Mouse (Mus musculus) neural tube, embryonic 15.5 days (tissue): ENCODE measurements at regions not wholly inside any gene's neighbourhood (a gene's known extent, or its start where the extent isn't known, plus 50 kb on each side); places are given as distances from the start of the nearest gene placed in this dataset.

Experiments used
- ATAC-seq: fragments of 200-750 bp; cut with Nextera tagmentation; 2 replicates; pipeline ENCODE4 v1.8.0; 2017; ENCODE audit warnings: mild to moderate bottlenecking, moderate TSS enrichment, moderate library complexity; ENCODE audit not compliant: low FRiP score
- H3K27ac ChIP-seq: fragments of 300-500 bp; sonication (generic); replicated peaks from 2 replicates; pipeline ENCODE4 v1.5.1; 2015; ENCODE audit warnings: mild to moderate bottlenecking, inconsistent platforms
- H3K27me3 ChIP-seq: fragments of 300-500 bp; sonication (generic); replicated peaks from 2 replicates; pipeline ENCODE4 v1.6.1; 2015; ENCODE audit warnings: inconsistent platforms
- H3K36me3 ChIP-seq: fragments of 300-500 bp; sonication (generic); 2 replicates; pipeline ENCODE4 v1.6.1; 2015; ENCODE audit warnings: inconsistent platforms
- H3K4me1 ChIP-seq: fragments of 300-500 bp; sonication (generic); 2 replicates; pipeline ENCODE4 v1.6.1; 2015; ENCODE audit warnings: inconsistent platforms
- H3K4me2 ChIP-seq: fragments of 300-500 bp; sonication (generic); 2 replicates; pipeline ENCODE4 v1.6.1; 2015; ENCODE audit warnings: inconsistent platforms, mild to moderate bottlenecking, moderate library complexity
- H3K4me3 ChIP-seq: fragments of 300-500 bp; sonication (generic); replicated peaks from 2 replicates; pipeline ENCODE4 v1.5.1; 2015; ENCODE audit warnings: mild to moderate bottlenecking, inconsistent platforms
- H3K9ac ChIP-seq: fragments of 300-500 bp; sonication (generic); replicated peaks from 2 replicates; pipeline ENCODE4 v1.6.1; 2015; ENCODE audit warnings: mild to moderate bottlenecking, inconsistent platforms
- H3K9me3 ChIP-seq: fragments of 300-500 bp; sonication (generic); replicated peaks from 2 replicates; pipeline ENCODE4 v1.6.1; 2016; ENCODE audit warnings: inconsistent platforms
- WGBS: fragments of 180-500 bp; shearing (Covaris S2); methylation state at CpG from one replicate; pipeline ENCODE4 v1.1.7; 2015; ENCODE audit warnings: mixed read lengths; 5-methylcytosine and 5-hydroxymethylcytosine counted together

DNA sequence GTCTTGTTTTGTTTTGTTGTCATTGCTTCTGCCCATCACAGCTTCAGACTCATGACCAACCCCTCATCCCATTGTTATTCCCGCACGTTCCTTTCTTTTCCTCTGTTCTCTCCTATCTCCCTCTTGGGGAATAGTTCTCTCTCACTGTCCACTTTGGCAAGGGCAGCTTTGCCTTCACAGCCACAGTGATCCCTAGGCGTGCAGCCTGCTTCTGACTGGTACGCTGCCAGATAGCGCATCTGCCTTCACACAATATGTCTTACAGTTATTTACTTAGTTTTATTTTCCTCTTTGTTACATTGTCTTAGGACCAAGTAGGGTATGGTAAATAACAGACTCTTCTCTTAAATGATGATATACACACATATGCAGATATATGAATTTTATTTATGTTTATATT is 122.9 kb downstream of the Sem1 start:
- no peak overlapping the region for H3K4me2 ChIP-seq
- no peak overlapping the region for H3K27ac ChIP-seq
- WGBS = 74% methylated on average over 5 of the region's 5 CpGs
- no peak overlapping the region for H3K4me3 ChIP-seq
- no peak for ATAC-seq
- H3K4me1 ChIP-seq = peaks cover 6% of the 10 kb centered on the region; the same call in 1 of the 2 replicates
- no peaks in the 10 kb centered on the region for H3K9me3 ChIP-seq
- no peaks in the 10 kb centered on the region for H3K36me3 ChIP-seq
- H3K9ac ChIP-seq = no peak overlapping the region
- no peaks in the 10 kb centered on the region for H3K27me3 ChIP-seq

DNA sequence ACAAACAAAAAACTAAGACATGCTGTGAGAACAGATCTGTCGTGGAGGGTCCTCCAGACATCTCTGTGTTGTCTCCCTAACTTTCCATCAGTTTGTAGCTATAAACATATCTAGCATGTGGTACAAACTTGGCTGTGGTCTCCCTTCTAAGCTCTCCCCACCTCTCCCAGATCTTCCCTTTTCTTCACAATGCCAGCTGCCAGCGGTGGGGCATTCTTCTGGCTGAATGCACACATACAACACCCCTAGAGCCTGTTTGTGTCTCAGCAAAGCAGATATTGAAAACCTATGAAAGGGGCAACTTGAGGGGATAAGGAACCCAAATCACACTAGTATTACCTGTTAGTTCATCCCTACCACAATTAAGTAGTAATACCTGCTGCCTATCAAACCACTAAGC is 124.1 kb downstream of the Sem1 start:
- WGBS = 39% methylated on average over 2 of the region's 2 CpGs

DNA sequence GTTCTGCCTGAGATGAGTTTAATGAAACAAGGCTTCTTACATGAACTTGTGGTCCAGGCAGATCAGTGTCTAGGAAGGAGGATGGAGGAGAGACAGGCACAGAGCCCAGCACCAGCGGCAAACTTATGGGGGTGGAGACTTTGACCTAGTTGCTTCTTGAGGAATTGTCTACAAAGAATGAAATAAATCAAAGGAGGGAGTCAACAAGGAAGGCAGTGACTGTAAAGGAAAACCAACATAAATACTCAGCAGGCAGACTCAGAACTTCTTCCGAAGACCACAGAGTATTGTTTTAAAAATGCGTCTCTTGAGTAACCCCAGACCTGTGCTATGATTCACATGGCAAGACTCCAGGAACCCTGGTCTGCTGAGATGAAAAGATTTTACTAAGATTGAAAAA is 143.6 kb downstream of the Sem1 start:
- Histone ChIP-seq H3K9ac (no peak overlapping the region), H3K4me2 (no peak overlapping the region)
- ATAC-seq = no peak

More for the DNA sequence above, 124.1 kb downstream of the Sem1 start:
- no peak overlapping the region for H3K4me2 ChIP-seq
- no peak overlapping the region for H3K4me3 ChIP-seq
- no peaks in the 10 kb centered on the region for H3K36me3 ChIP-seq
- no peak for ATAC-seq
- H3K9me3 ChIP-seq = no peaks in the 10 kb centered on the region
- H3K27me3 ChIP-seq = no peaks in the 10 kb centered on the region
- no peaks in the 10 kb centered on the region for H3K4me1 ChIP-seq
- H3K27ac ChIP-seq = no peak overlapping the region
- H3K9ac ChIP-seq = no peak overlapping the region

DNA sequence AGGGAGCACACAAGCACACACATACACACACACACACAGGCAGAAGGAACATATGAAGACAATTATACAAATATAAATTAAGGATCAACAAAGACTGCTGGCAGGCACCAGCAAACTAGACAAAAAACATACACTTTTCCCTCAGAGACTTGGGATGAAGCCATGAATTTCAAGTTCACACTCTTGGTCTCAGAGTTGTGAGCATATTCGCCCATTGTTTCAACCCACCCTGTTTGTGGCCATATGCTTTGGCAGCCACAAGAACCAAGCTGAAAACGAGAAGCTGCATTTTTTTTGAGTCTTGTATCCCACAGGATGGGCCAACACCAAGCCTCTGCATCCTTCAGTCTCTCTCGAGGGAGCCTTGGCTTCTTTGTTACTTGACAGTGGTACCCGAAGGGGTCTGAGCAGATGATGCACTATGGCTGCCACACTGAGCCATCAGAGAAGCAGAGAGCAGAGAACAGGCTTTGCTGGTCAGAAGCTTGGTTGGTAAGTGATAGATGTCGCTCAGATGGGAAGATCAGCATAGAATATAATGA is 144.1 kb downstream of the Sem1 start:
- Histone ChIP-seq H3K27me3 (no peaks in the 10 kb centered on the region), H3K4me2 (no peak overlapping the region), H3K9ac (no peak overlapping the region), H3K9me3 (no peaks in the 10 kb centered on the region), H3K27ac (no peak overlapping the region), H3K4me3 (no peak overlapping the region), H3K4me1 (no peaks in the 10 kb centered on the region), H3K36me3 (no peaks in the 10 kb centered on the region)
- 76% methylated on average over 5 of the region's 5 CpGs for WGBS
- no peak for ATAC-seq

More for the DNA sequence above, 143.6 kb downstream of the Sem1 start:
- Histone ChIP-seq H3K9me3 (no peaks in the 10 kb centered on the region), H3K4me3 (no peak overlapping the region), H3K36me3 (no peaks in the 10 kb centered on the region), H3K27ac (no peak overlapping the region), H3K4me1 (no peaks in the 10 kb centered on the region), H3K27me3 (no peaks in the 10 kb centered on the region)
- WGBS = 49% methylated on average over 3 of the region's 3 CpGs

GRCm38 (mm10) chr6:6433179-6433578 is 145.3 kb downstream of the Sem1 start:
- Histone ChIP-seq H3K4me3 (no peak overlapping the region), H3K9ac (no peak overlapping the region), H3K27ac (no peak overlapping the region), H3K27me3 (no peaks in the 10 kb centered on the region), H3K4me2 (no peak overlapping the region), H3K36me3 (no peaks in the 10 kb centered on the region), H3K9me3 (no peaks in the 10 kb centered on the region), H3K4me1 (no peaks in the 10 kb centered on the region)
- ATAC-seq = no peak
- 82% methylated on average over 6 of the region's 6 CpGs for WGBS

DNA sequence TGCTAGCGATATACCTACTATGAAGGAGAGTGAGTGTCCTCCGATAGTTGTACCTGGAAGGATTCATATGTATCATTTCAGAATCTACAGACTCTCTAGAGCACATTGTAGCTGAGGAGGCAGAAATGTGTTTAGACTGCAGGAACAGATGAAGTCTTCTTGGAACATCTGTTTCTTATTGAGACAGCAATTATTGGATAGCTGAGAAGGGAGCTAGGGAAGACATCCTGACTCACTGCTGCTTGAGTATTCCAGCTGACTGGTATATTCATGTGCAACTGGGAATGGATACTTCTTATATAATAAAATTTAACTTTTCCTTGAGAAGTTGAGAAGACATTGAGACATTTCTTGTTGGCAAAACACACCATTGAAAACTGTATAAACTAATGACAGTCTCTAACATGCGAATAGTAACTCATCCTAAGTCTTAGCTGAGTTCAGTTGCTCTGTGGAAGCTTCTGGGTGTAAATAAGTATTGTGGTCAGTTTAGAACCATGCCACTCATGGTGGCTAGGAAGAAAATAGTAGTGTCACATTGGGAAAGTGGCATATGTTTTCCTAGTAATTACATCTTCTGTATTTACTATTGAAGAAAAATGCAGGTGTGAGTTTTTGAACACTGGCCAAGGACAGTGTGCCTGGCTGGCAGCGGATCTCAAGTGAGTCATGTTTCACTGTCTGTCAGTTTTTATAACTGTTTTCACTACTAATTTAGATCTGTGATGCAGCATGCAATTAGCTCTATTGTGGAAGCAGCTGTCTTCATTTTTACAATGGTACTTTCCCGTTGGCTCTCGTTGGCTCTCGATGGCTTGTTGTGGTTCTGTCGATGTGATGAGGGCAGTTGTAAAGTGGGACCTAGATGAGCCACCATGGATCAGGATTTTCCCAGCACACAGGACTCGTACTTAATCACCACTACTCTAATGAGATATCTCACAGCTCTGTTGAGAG is 163.5 kb downstream of the Sem1 start:
- Histone ChIP-seq H3K4me2 (no peak overlapping the region), H3K36me3 (no peaks in the 10 kb centered on the region), H3K9ac (no peak overlapping the region), H3K4me1 (no peaks in the 10 kb centered on the region), H3K4me3 (no peak overlapping the region), H3K27me3 (no peaks in the 10 kb centered on the region), H3K9me3 (no peaks in the 10 kb centered on the region), H3K27ac (no peak overlapping the region)
- ATAC-seq = no peak
- WGBS = 51% methylated on average over 9 of the region's 9 CpGs

- H3K4me2 ChIP-seq = no peak overlapping the region
- 42% methylated on average over 3 of the region's 3 CpGs for WGBS
Observed at GRCm38 (mm10) chr6:6397997-6398396, 180.5 kb downstream of the Sem1 start.

GRCm38 (mm10) chr6:6389454-6390445 is 172.8 kb upstream of the Slc25a13 start:
- Histone ChIP-seq H3K4me2 (no peak overlapping the region), H3K27ac (no peak overlapping the region), H3K9me3 (no peaks in the 10 kb centered on the region), H3K36me3 (no peaks in the 10 kb centered on the region), H3K4me3 (no peak overlapping the region), H3K27me3 (no peaks in the 10 kb centered on the region), H3K9ac (no peak overlapping the region), H3K4me1 (peaks cover 7% of the 10 kb centered on the region; the same call in 1 of the 2 replicates)
- ATAC-seq = peak; percentile 73; the same call in 1 of the 2 replicates
- 57% methylated on average over 16 of the region's 16 CpGs for WGBS

More at GRCm38 (mm10) chr6:6397997-6398396, 180.5 kb downstream of the Sem1 start:
- Histone ChIP-seq H3K27me3 (no peaks in the 10 kb centered on the region), H3K36me3 (no peaks in the 10 kb centered on the region), H3K4me1 (no peaks in the 10 kb centered on the region), H3K9me3 (no peaks in the 10 kb centered on the region), H3K4me3 (no peak overlapping the region), H3K27ac (no peak overlapping the region), H3K9ac (no peak overlapping the region)
- ATAC-seq = no peak

GRCm38 (mm10) chr6:6388835-6389440 is 172.0 kb upstream of the Slc25a13 start:
- Histone ChIP-seq H3K4me1 (peaks cover 7% of the 10 kb centered on the region; the same call in 1 of the 2 replicates), H3K27me3 (no peaks in the 10 kb centered on the region), H3K9me3 (no peaks in the 10 kb centered on the region), H3K9ac (no peak overlapping the region), H3K4me3 (no peak overlapping the region), H3K27ac (no peak overlapping the region), H3K4me2 (no peak overlapping the region), H3K36me3 (no peaks in the 10 kb centered on the region)
- 12% methylated on average over 5 of the region's 5 CpGs for WGBS
- ATAC-seq = no peak

DNA sequence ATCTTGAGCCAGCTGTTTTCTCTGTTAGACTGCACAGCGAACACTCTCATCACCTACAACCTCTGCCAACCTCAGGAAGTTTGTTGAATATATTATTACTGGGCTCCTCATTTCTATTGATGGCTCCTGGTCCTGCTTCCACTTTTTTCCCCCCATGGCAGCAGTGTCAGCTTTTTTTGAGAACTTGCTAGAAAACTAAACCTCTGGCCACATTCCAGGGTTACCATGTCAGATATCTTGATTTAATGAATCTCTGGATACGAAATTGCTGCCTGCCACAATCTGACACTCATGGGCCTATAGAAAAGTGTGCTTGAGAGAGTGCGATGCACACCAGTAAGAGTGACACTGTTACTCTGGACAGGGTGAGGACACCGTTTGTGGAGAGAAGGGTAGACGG is 170.6 kb upstream of the Slc25a13 start:
- H3K4me2 ChIP-seq = no peak overlapping the region
- H3K4me3 ChIP-seq = no peak overlapping the region
- H3K36me3 ChIP-seq = no peaks in the 10 kb centered on the region
- no peaks in the 10 kb centered on the region for H3K9me3 ChIP-seq
- no peak overlapping the region for H3K9ac ChIP-seq
- no peaks in the 10 kb centered on the region for H3K27me3 ChIP-seq
- WGBS = 79% methylated on average over 5 of the region's 5 CpGs
- no peak for ATAC-seq
- H3K4me1 ChIP-seq = peaks cover 7% of the 10 kb centered on the region; the same call in 1 of the 2 replicates
- H3K27ac ChIP-seq = no peak overlapping the region

GRCm38 (mm10) chr6:6384971-6385370 is 168.0 kb upstream of the Slc25a13 start:
- H3K27me3 ChIP-seq = no peaks in the 10 kb centered on the region
- no peaks in the 10 kb centered on the region for H3K36me3 ChIP-seq
- H3K4me2 ChIP-seq = no peak overlapping the region
- H3K9ac ChIP-seq = no peak overlapping the region
- H3K27ac ChIP-seq = no peak overlapping the region
- peaks cover 7% of the 10 kb centered on the region; the same call in 1 of the 2 replicates for H3K4me1 ChIP-seq
- H3K9me3 ChIP-seq = no peaks in the 10 kb centered on the region
- ATAC-seq = no peak
- 63% methylated on average over 7 of the region's 7 CpGs for WGBS
- no peak overlapping the region for H3K4me3 ChIP-seq
